Mouse (Mus musculus): Measurements from ENCODE around the gene Fkbp1a. TPM values are rescaled to one million over a fixed set of nuclear protein-coding genes. Genes with fewer than 3 reads are reported as not detected.
A peak's percentile ranks its signal among the peaks of the same experiment; 100 is the strongest.

The Fkbp1a gene
- polyA plus RNA-seq, 1 experiment: 97.9 TPM

- Histone ChIP-seq H3K27ac (ENCODE audit: insufficient read depth, low read depth, low read length) (no peak overlapping the region), H3K27me3 (replicated peaks; ENCODE audit: control insufficient read depth, insufficient read depth, low read length) (no peaks in the 10 kb centered on the region), H3K4me1 (ENCODE audit: control insufficient read depth, insufficient read depth, low read length) (no peaks in the 10 kb centered on the region), H3K36me3 (ENCODE audit: control insufficient read depth, insufficient read depth, low read length) (no peaks in the 10 kb centered on the region), H3K4me3 (ENCODE audit: insufficient read depth, low read depth, low read length) (no peak overlapping the region)
- WGBS: 83% methylated on average over 2 of the region's 2 CpGs
- TF ChIP-seq POLR2A (IDR thresholded peaks at IDR 0.05; ENCODE audit: low read depth, low read length) (no peak), CTCF (conservative IDR thresholded peaks at IDR 0.05; ENCODE audit: insufficient read depth, insufficient read length, low read depth, low read length) (no peak)
- no peak for DNase-seq
Measured at GRCm38 (mm10) chr2:151569452-151569851, 27.2 kb downstream of the Fkbp1a start.

- 70% methylated on average over 17 of the region's 17 CpGs for WGBS
- Histone ChIP-seq H3K36me3 (ENCODE audit: control insufficient read depth, insufficient read depth, low read length) (no peaks in the 10 kb centered on the region), H3K4me1 (ENCODE audit: control insufficient read depth, insufficient read depth, low read length) (no peaks in the 10 kb centered on the region; the same call in 1 of the 2 replicates), H3K27me3 (replicated peaks; ENCODE audit: control insufficient read depth, insufficient read depth, low read length) (no peaks in the 10 kb centered on the region), H3K27ac (ENCODE audit: insufficient read depth, low read depth, low read length) (no peak within 1 kb of the TSS), H3K4me3 (ENCODE audit: insufficient read depth, low read depth, low read length) (no peak within 1 kb of the TSS)
- peak; percentile 18 for DNase-seq
- no peak for TF ChIP-seq POLR2A (IDR thresholded peaks at IDR 0.05; ENCODE audit: low read depth, low read length)
- no peak for TF ChIP-seq CTCF (conservative IDR thresholded peaks at IDR 0.05; ENCODE audit: insufficient read depth, insufficient read length, low read depth, low read length)
Measured at GRCm38 (mm10) chr2:151571873-151572700, 29.8 kb downstream of the Fkbp1a start, which contains the start of gene Sdcbp2. Sdcbp2 (plus strand) TSS chr2:151572622.

GRCm38 (mm10) chr2:151573667-151574066 is 31.4 kb downstream of the Fkbp1a start:
- Histone ChIP-seq H3K4me1 (ENCODE audit: control insufficient read depth, insufficient read depth, low read length) (no peaks in the 10 kb centered on the region; the same call in 1 of the 2 replicates), H3K36me3 (ENCODE audit: control insufficient read depth, insufficient read depth, low read length) (no peaks in the 10 kb centered on the region), H3K27me3 (replicated peaks; ENCODE audit: control insufficient read depth, insufficient read depth, low read length) (no peaks in the 10 kb centered on the region), H3K27ac (ENCODE audit: insufficient read depth, low read depth, low read length) (no peak overlapping the region), H3K4me3 (ENCODE audit: insufficient read depth, low read depth, low read length) (no peak overlapping the region)
- TF ChIP-seq POLR2A (IDR thresholded peaks at IDR 0.05; ENCODE audit: low read depth, low read length) (no peak), CTCF (conservative IDR thresholded peaks at IDR 0.05; ENCODE audit: insufficient read depth, insufficient read length, low read depth, low read length) (no peak)
- WGBS: 73% methylated on average over 3 of the region's 3 CpGs
- DNase-seq: no peak

GRCm38 (mm10) chr2:151574607-151575006 is 32.3 kb downstream of the Fkbp1a start:
- Histone ChIP-seq H3K4me1 (ENCODE audit: control insufficient read depth, insufficient read depth, low read length) (no peaks in the 10 kb centered on the region; the same call in 1 of the 2 replicates), H3K27me3 (replicated peaks; ENCODE audit: control insufficient read depth, insufficient read depth, low read length) (no peaks in the 10 kb centered on the region), H3K4me3 (ENCODE audit: insufficient read depth, low read depth, low read length) (no peak overlapping the region), H3K27ac (ENCODE audit: insufficient read depth, low read depth, low read length) (no peak overlapping the region), H3K36me3 (ENCODE audit: control insufficient read depth, insufficient read depth, low read length) (no peaks in the 10 kb centered on the region)
- WGBS: 79% methylated on average over 5 of the region's 5 CpGs
- no peak for DNase-seq
- TF ChIP-seq CTCF (conservative IDR thresholded peaks at IDR 0.05; ENCODE audit: insufficient read depth, insufficient read length, low read depth, low read length) (no peak), POLR2A (IDR thresholded peaks at IDR 0.05; ENCODE audit: low read depth, low read length) (no peak)

- 23% methylated on average over 7 of the region's 7 CpGs for WGBS
- H3K27me3 ChIP-seq (replicated peaks; ENCODE audit: control insufficient read depth, insufficient read depth, low read length): no peaks in the 10 kb centered on the region
- TF ChIP-seq CTCF (conservative IDR thresholded peaks at IDR 0.05; ENCODE audit: insufficient read depth, insufficient read length, low read depth, low read length): no peak
- no peak for TF ChIP-seq POLR2A (IDR thresholded peaks at IDR 0.05; ENCODE audit: low read depth, low read length)
- H3K36me3 ChIP-seq (ENCODE audit: control insufficient read depth, insufficient read depth, low read length): no peaks in the 10 kb centered on the region
- 0 out of 2 replicates have a peak overlapping the region, but pooled peaks have one; percentile 8 for H3K27ac ChIP-seq (ENCODE audit: insufficient read depth, low read depth, low read length)
- H3K4me1 ChIP-seq (ENCODE audit: control insufficient read depth, insufficient read depth, low read length): no peaks in the 10 kb centered on the region; the same call in 1 of the 2 replicates
- peak overlapping the region; percentile 62 for H3K4me3 ChIP-seq (ENCODE audit: insufficient read depth, low read depth, low read length)
- DNase-seq: peak; percentile 53
Measured at GRCm38 (mm10) chr2:151575119-151575698, 32.9 kb downstream of the Fkbp1a start.

GRCm38 (mm10) chr2:151575699-151576389 is 33.6 kb downstream of the Fkbp1a start:
- DNase-seq: peak; percentile 93
- Histone ChIP-seq H3K27me3 (replicated peaks; ENCODE audit: control insufficient read depth, insufficient read depth, low read length) (no peaks in the 10 kb centered on the region), H3K4me1 (ENCODE audit: control insufficient read depth, insufficient read depth, low read length) (no peaks in the 10 kb centered on the region; the same call in 1 of the 2 replicates), H3K4me3 (ENCODE audit: insufficient read depth, low read depth, low read length) (peak overlapping the region; percentile 62), H3K27ac (ENCODE audit: insufficient read depth, low read depth, low read length) (0 out of 2 replicates have a peak overlapping the region, but pooled peaks have one; percentile 8), H3K36me3 (ENCODE audit: control insufficient read depth, insufficient read depth, low read length) (no peaks in the 10 kb centered on the region)
- WGBS: 1% methylated on average over 38 of the region's 38 CpGs
- TF ChIP-seq POLR2A (IDR thresholded peaks at IDR 0.05; ENCODE audit: low read depth, low read length) (peak; percentile 81), CTCF (conservative IDR thresholded peaks at IDR 0.05; ENCODE audit: insufficient read depth, insufficient read length, low read depth, low read length) (no peak)
